Mouse (Mus musculus): ENCODE measurements at regions not wholly inside any gene's neighbourhood (a gene's known extent, or its start where the extent isn't known, plus 50 kb on each side); places are given as distances from the start of the nearest gene placed in this dataset.
"Not testable (repeated sequence)": the region's sequence is repeated elsewhere in the genome, so short reads cannot be mapped to it uniquely, and the experiment has no call there.

- no peak for DNase-seq (ENCODE audit: low spot score in 2 of 2)
These were observed 358.5 kb upstream of the Pfkp start for GRCm38 (mm10) chr13:7007091-7007490.

GRCm38 (mm10) chr13:6998508-6999278, 350.1 kb upstream of the Pfkp start:
- peak in 1 of 2 experiments; percentile 7 for DNase-seq (ENCODE audit: low spot score in 2 of 2)

- no peak for DNase-seq (ENCODE audit: low spot score in 2 of 2)
These were observed 349.5 kb upstream of the Pfkp start for GRCm38 (mm10) chr13:6998094-6998493.

- DNase-seq (ENCODE audit: low spot score in 2 of 2) = no peak
These were observed 343.9 kb upstream of the Pfkp start for GRCm38 (mm10) chr13:6992323-6992994.

- no peak for DNase-seq (ENCODE audit: low spot score in 2 of 2)
These were observed 343.1 kb upstream of the Pfkp start for GRCm38 (mm10) chr13:6991714-6992113.

- no peak for DNase-seq (ENCODE audit: low spot score in 2 of 2)
These were observed 336.7 kb upstream of the Pfkp start for GRCm38 (mm10) chr13:6985012-6985996.

GRCm38 (mm10) chr13:6955713-6956112, 307.1 kb upstream of the Pfkp start:
- no peak for DNase-seq (ENCODE audit: low spot score in 2 of 2)

GRCm38 (mm10) chr13:6924136-6924535, 275.6 kb upstream of the Pfkp start:
- DNase-seq (ENCODE audit: low spot score in 2 of 2) = no peak

- DNase-seq (ENCODE audit: low spot score in 2 of 2) = no peak
These were observed 273.8 kb upstream of the Pfkp start for GRCm38 (mm10) chr13:6922357-6922721.

GRCm38 (mm10) chr13:6921691-6922356, 273.2 kb upstream of the Pfkp start:
- no peak for DNase-seq (ENCODE audit: low spot score in 2 of 2)

GRCm38 (mm10) chr13:6906000-6906399, 257.4 kb upstream of the Pfkp start:
- DNase-seq (ENCODE audit: low spot score in 2 of 2) = no peak

GRCm38 (mm10) chr13:6901682-6902081, 253.1 kb upstream of the Pfkp start:
- no peak for DNase-seq (ENCODE audit: low spot score in 2 of 2)

GRCm38 (mm10) chr13:6897666-6898065, 249.1 kb upstream of the Pfkp start:
- no peak for DNase-seq (ENCODE audit: low spot score in 2 of 2)

- no peak for DNase-seq (ENCODE audit: low spot score in 2 of 2)
These were observed 243.0 kb upstream of the Pfkp start for GRCm38 (mm10) chr13:6891458-6892076.

- DNase-seq (ENCODE audit: low spot score in 2 of 2) = not testable (repeated sequence)
These were observed 240.9 kb upstream of the Pfkp start for GRCm38 (mm10) chr13:6889446-6889845.

- DNase-seq (ENCODE audit: low spot score in 2 of 2) = no peak
These were observed 239.8 kb upstream of the Pfkp start for GRCm38 (mm10) chr13:6888381-6888780.

GRCm38 (mm10) chr13:6877018-6877901, 228.7 kb upstream of the Pfkp start:
- DNase-seq (ENCODE audit: low spot score in 2 of 2) = no peak

GRCm38 (mm10) chr13:6862186-6862585, 213.6 kb upstream of the Pfkp start:
- DNase-seq (ENCODE audit: low spot score in 2 of 2) = no peak

GRCm38 (mm10) chr13:6859551-6859950, 211.0 kb upstream of the Pfkp start:
- DNase-seq (ENCODE audit: low spot score in 2 of 2) = no peak

Measured in left cerebral cortex, adult 9 months (tissue).